Mouse (Mus musculus) myocyte (in vitro differentiated cells): Measurements from ENCODE around the gene Cdk2ap2. TPM values are rescaled to one million over a fixed set of nuclear protein-coding genes. Genes with fewer than 3 reads are reported as not detected.

ENCODE experiments used
- H3K27me3 ChIP-seq: one replicate; pipeline ENCODE4 v1.6.1; 2011; ENCODE audit not compliant: control insufficient read depth, insufficient read depth, insufficient read length
- H3K36me3 ChIP-seq: one replicate; pipeline ENCODE4 v1.6.1; 2011; ENCODE audit not compliant: control insufficient read depth, insufficient read depth
- H3K4me2 ChIP-seq: one replicate; pipeline ENCODE4 v1.6.1; 2011; ENCODE audit warnings: low read depth, control low read depth
- H3K4me3 ChIP-seq: one replicate; pipeline ENCODE4 v1.5.1; 2011; ENCODE audit warnings: mild to moderate bottlenecking, control low read depth, moderate library complexity
- H3K79me2 ChIP-seq: one replicate; pipeline ENCODE4 v1.6.1; 2011; ENCODE audit not compliant: control insufficient read depth, insufficient read depth
- H3ac ChIP-seq: one replicate; pipeline ENCODE4 v1.6.1; 2011; ENCODE audit not compliant: control insufficient read depth, insufficient read length
- CEBPB ChIP-seq: IDR thresholded peaks from 2 replicates; pipeline ENCODE4 v1.6.1; 2011; ENCODE audit warnings: mild to moderate bottlenecking, moderate library complexity; ENCODE audit not compliant: poor library complexity, insufficient read depth, severe bottlenecking
- E2F4 ChIP-seq: IDR thresholded peaks from one replicate; pipeline ENCODE4 v1.6.1; 2011; ENCODE audit warnings: mild to moderate bottlenecking, control low read depth, moderate library complexity; ENCODE audit not compliant: insufficient read depth
- MAX ChIP-seq: IDR thresholded peaks from one replicate; pipeline ENCODE4 v1.6.1; 2011; ENCODE audit warnings: low read depth, mild to moderate bottlenecking, control low read depth
- MYOD1 ChIP-seq, 3 experiments: IDR thresholded peaks; one replicate each; pipeline ENCODE4 v1.6.1; 2011; ENCODE audit warnings: control low read depth in 2 of 3, low read depth in 2 of 3, mild to moderate bottlenecking in 2 of 3, moderate library complexity in 1 of 3; ENCODE audit not compliant: insufficient read length in 2 of 3, control insufficient read depth in 1 of 3
- MYOG ChIP-seq, 3 experiments: IDR thresholded peaks; one replicate each; pipeline ENCODE4 v1.6.1; 2011; ENCODE audit warnings: control low read depth in 2 of 3, low read depth in 2 of 3, mild to moderate bottlenecking in 2 of 3; ENCODE audit not compliant: insufficient read length in 2 of 3, control insufficient read depth in 1 of 3, insufficient read depth in 1 of 3
- POLR2A ChIP-seq: IDR thresholded peaks from one replicate; pipeline ENCODE4 v1.6.1; 2011; ENCODE audit warnings: low read depth, mild to moderate bottlenecking, control low read depth, moderate library complexity; ENCODE audit not compliant: insufficient read length
- POLR2AphosphoS2 ChIP-seq: IDR thresholded peaks from one replicate; pipeline ENCODE4 v1.6.1; 2011; ENCODE audit warnings: low read depth, control low read depth; ENCODE audit not compliant: insufficient read length
- REST ChIP-seq: IDR thresholded peaks from one replicate; pipeline ENCODE4 v1.6.1; 2011; ENCODE audit warnings: mild to moderate bottlenecking, control low read depth, moderate library complexity; ENCODE audit not compliant: insufficient read depth, insufficient read length
- SRF ChIP-seq: IDR thresholded peaks from one replicate; pipeline ENCODE4 v1.6.1; 2011; ENCODE audit warnings: low read depth; ENCODE audit not compliant: control insufficient read depth, insufficient read length
- TCF12 ChIP-seq: IDR thresholded peaks from one replicate; pipeline ENCODE4 v1.6.1; 2011; ENCODE audit warnings: mild to moderate bottlenecking, control low read depth; ENCODE audit not compliant: poor library complexity, insufficient read depth, severe bottlenecking
- TCF3 ChIP-seq: IDR thresholded peaks from one replicate; pipeline ENCODE4 v1.6.1; 2011; ENCODE audit warnings: low read depth, control low read depth; ENCODE audit not compliant: insufficient read length
- USF1 ChIP-seq: IDR thresholded peaks from one replicate; pipeline ENCODE4 v1.6.1; 2011; ENCODE audit warnings: low read depth, mild to moderate bottlenecking, control low read depth, moderate library complexity
- polyA plus RNA-seq: library from polyadenylated mRNA; unstranded; fragments of >200 nt; fragmentation: generic; extraction: Trizol; gene quantifications from one replicate; pipeline ENCODE4 v1.2.1, GENCODE M21; 2012; ENCODE audit warnings: missing spikeins

Cdk2ap2 gene
- polyA plus RNA-seq, 1 experiment: 148 TPM

- Histone ChIP-seq H3K27me3 (no peaks in the 10 kb centered on the region), H3K79me2 (no peaks in the 10 kb centered on the region), H3ac (no peak overlapping the region), H3K36me3 (no peaks in the 10 kb centered on the region), H3K4me3 (no peak overlapping the region), H3K4me2 (peak overlapping the region; percentile 15)
- no peak for TF ChIP-seq TCF12
- no peak for TF ChIP-seq MAX
- no peak for TF ChIP-seq TCF3
- TF ChIP-seq MYOG (IDR thresholded peaks at IDR 0.05; ENCODE audit: control insufficient read depth in 1 of 3, insufficient read depth in 1 of 3, insufficient read length in 2 of 3, low read depth in 2 of 3): no peak
- TF ChIP-seq USF1: no peak
- TF ChIP-seq REST: no peak
- no peak for TF ChIP-seq CEBPB
- no peak for TF ChIP-seq SRF
These were observed 25.6 kb upstream of the Cdk2ap2 start for GRCm38 (mm10) chr19:4071406-4071805.

GRCm38 (mm10) chr19:4072706-4073424 is 24.1 kb upstream of the Cdk2ap2 start:
- Histone ChIP-seq H3K4me2 (no peak overlapping the region), H3K36me3 (no peaks in the 10 kb centered on the region), H3K4me3 (no peak overlapping the region), H3K79me2 (no peaks in the 10 kb centered on the region), H3ac (no peak overlapping the region), H3K27me3 (no peaks in the 10 kb centered on the region)
- no peak for TF ChIP-seq MYOD1 (IDR thresholded peaks at IDR 0.05; ENCODE audit: control insufficient read depth in 1 of 3, insufficient read length in 2 of 3, low read depth in 2 of 3)
- TF ChIP-seq POLR2AphosphoS2: no peak
- no peak for TF ChIP-seq TCF12
- no peak for TF ChIP-seq USF1
- no peak for TF ChIP-seq POLR2A
- TF ChIP-seq TCF3: no peak
- no peak for TF ChIP-seq CEBPB
- no peak for TF ChIP-seq REST
- no peak for TF ChIP-seq MAX
- no peak for TF ChIP-seq E2F4
- TF ChIP-seq SRF: no peak
- no peak for TF ChIP-seq MYOG (IDR thresholded peaks at IDR 0.05; ENCODE audit: control insufficient read depth in 1 of 3, insufficient read depth in 1 of 3, insufficient read length in 2 of 3, low read depth in 2 of 3)

GRCm38 (mm10) chr19:4075531-4075930 is 21.5 kb upstream of the Cdk2ap2 start:
- H3K4me2 ChIP-seq: no peak overlapping the region
- H3ac ChIP-seq: no peak overlapping the region
- H3K4me3 ChIP-seq: no peak overlapping the region
- no peaks in the 10 kb centered on the region for H3K27me3 ChIP-seq
- no peaks in the 10 kb centered on the region for H3K36me3 ChIP-seq
- H3K79me2 ChIP-seq: no peaks in the 10 kb centered on the region
- TF ChIP-seq MAX: no peak
- TF ChIP-seq E2F4: no peak
- TF ChIP-seq REST: no peak
- no peak for TF ChIP-seq TCF3
- TF ChIP-seq SRF: no peak
- no peak for TF ChIP-seq TCF12
- no peak for TF ChIP-seq MYOG (IDR thresholded peaks at IDR 0.05; ENCODE audit: control insufficient read depth in 1 of 3, insufficient read depth in 1 of 3, insufficient read length in 2 of 3, low read depth in 2 of 3)
- no peak for TF ChIP-seq MYOD1 (IDR thresholded peaks at IDR 0.05; ENCODE audit: control insufficient read depth in 1 of 3, insufficient read length in 2 of 3, low read depth in 2 of 3)
- no peak for TF ChIP-seq POLR2AphosphoS2
- TF ChIP-seq USF1: no peak
- no peak for TF ChIP-seq POLR2A
- TF ChIP-seq CEBPB: no peak

- H3K4me3 ChIP-seq: no peak overlapping the region
- no peaks in the 10 kb centered on the region for H3K27me3 ChIP-seq
- H3K4me2 ChIP-seq: no peak overlapping the region
- no peak overlapping the region for H3ac ChIP-seq
- no peaks in the 10 kb centered on the region for H3K36me3 ChIP-seq
- TF ChIP-seq MYOG (IDR thresholded peaks at IDR 0.05; ENCODE audit: control insufficient read depth in 1 of 3, insufficient read depth in 1 of 3, insufficient read length in 2 of 3, low read depth in 2 of 3): peak in 1 of 3 experiments; percentile 11
- TF ChIP-seq POLR2A: no peak
- peak in 1 of 3 experiments; percentile 47 for TF ChIP-seq MYOD1 (IDR thresholded peaks at IDR 0.05; ENCODE audit: control insufficient read depth in 1 of 3, insufficient read length in 2 of 3, low read depth in 2 of 3)
- no peaks in the 10 kb centered on the region for H3K79me2 ChIP-seq
These were observed 17.4 kb upstream of the Cdk2ap2 start for GRCm38 (mm10) chr19:4079594-4079993.

GRCm38 (mm10) chr19:4080511-4081009 is 16.4 kb upstream of the Cdk2ap2 start:
- Histone ChIP-seq H3K36me3 (no peaks in the 10 kb centered on the region), H3K27me3 (no peaks in the 10 kb centered on the region)

More at GRCm38 (mm10) chr19:4080511-4081009, 16.4 kb upstream of the Cdk2ap2 start:
- H3K4me2 ChIP-seq: no peak overlapping the region
- no peak overlapping the region for H3ac ChIP-seq
- H3K79me2 ChIP-seq: no peaks in the 10 kb centered on the region
- TF ChIP-seq USF1: no peak
- TF ChIP-seq SRF: no peak
- TF ChIP-seq TCF12: no peak
- no peak for TF ChIP-seq TCF3
- no peak for TF ChIP-seq REST
- no peak for TF ChIP-seq CEBPB
- no peak for TF ChIP-seq MAX
- TF ChIP-seq POLR2AphosphoS2: no peak
- H3K4me3 ChIP-seq: no peak overlapping the region
